Mouse (Mus musculus): Measurements from ENCODE around the gene Serpinf2.

DNA sequence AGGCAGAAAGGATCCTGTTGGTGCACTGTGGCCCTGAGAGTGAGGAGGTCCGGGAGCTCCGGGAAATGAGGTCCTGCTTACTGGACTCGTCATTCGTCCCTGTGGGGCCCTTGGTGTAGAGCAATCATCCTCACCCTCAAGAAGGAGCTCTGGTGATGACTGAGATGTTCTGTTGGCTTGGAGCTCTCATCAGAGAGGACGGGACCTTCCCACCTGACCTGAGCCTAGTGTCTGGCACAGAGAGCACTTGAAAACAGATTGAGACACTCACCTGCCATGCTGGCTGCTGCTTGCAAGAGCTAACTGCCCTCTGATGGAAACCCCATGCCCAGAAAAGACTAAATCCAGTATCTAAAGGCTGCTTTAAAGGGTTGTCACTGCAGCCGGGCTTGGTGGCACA lies 34.6 kb downstream of the Serpinf2 start:
- TF ChIP-seq CTCF (IDR thresholded peaks at IDR 0.05; ENCODE audit: extremely low read depth, insufficient read depth, insufficient read length, insufficient replicate concordance) (no peak), POLR2A (IDR thresholded peaks at IDR 0.05; ENCODE audit: low read depth, low read length) (no peak)

Measured in spleen, adult 2 months (tissue).